Mouse (Mus musculus) layer of hippocampus, postnatal 36 days (tissue): Measurements from ENCODE around the gene D17Wsu92e. TPM values are rescaled to one million over a fixed set of nuclear protein-coding genes. Genes with fewer than 3 reads are reported as not detected.

ENCODE experiments used
- total RNA-seq, 2 experiments: library from RNA; stranded (reverse); gene quantifications; 2 replicates each; pipeline ENCODE4 v1.2.3; 2021

Gene D17Wsu92e
- total RNA-seq, 2 experiments from 2014 or later: 191 to 194 TPM

Other genes starting within 250 kb of the D17Wsu92e start
- gene Nudt3, start 197.2 kb downstream of the D17Wsu92e start, total RNA-seq: 100 to 1,000 TPM; 564 to 566 TPM
- not detected for gene RPS10-NUDT3, start 185.4 kb downstream of the D17Wsu92e start, total RNA-seq
- 100 to 1,000 TPM; 444 to 462 TPM for gene Rps10, start 184.0 kb downstream of the D17Wsu92e start, total RNA-seq
- gene Pacsin1, start 165.1 kb downstream of the D17Wsu92e start, total RNA-seq: 100 to 1,000 TPM; 310 to 319 TPM
- under 1 TPM in 1 of 2 experiments, not detected in 1; 0.90 TPM for gene Spdef, start 91.7 kb downstream of the D17Wsu92e start, total RNA-seq
- gene Snrpc, start 17.5 kb upstream of the D17Wsu92e start, total RNA-seq: 10 to 100 TPM; 49.7 to 51.5 TPM
- 10 to 100 TPM; 14.5 to 16.9 TPM for gene Uhrf1bp1, start 35.8 kb upstream of the D17Wsu92e start, total RNA-seq
- 10 to 100 TPM; 39.9 to 40.4 TPM for gene Anks1, start 88.7 kb upstream of the D17Wsu92e start, total RNA-seq
- gene Taf11, start 89.2 kb upstream of the D17Wsu92e start, total RNA-seq: 10 to 100 TPM; 34.6 to 37.4 TPM